Mouse (Mus musculus) C2C12 (cell line): ENCODE results near the gene Islr.
"Not testable (repeated sequence)": the region's sequence is repeated elsewhere in the genome, so short reads cannot be mapped to it uniquely, and the experiment has no call there.

Experiments
- CEBPB ChIP-seq: IDR thresholded peaks from one replicate; pipeline ENCODE4 v1.6.1; 2011; ENCODE audit warnings: low read depth, mild to moderate bottlenecking, control low read depth, moderate library complexity
- CTCF ChIP-seq: IDR thresholded peaks from one replicate; pipeline ENCODE4 v1.5.1; 2011; ENCODE audit not compliant: control insufficient read depth, insufficient read depth, insufficient read length
- FOSL1 ChIP-seq: IDR thresholded peaks from one replicate; pipeline ENCODE4 v1.8.0; 2011; ENCODE audit warnings: mild to moderate bottlenecking, low read length; ENCODE audit not compliant: poor library complexity, insufficient read depth, severe bottlenecking
- MAX ChIP-seq: IDR thresholded peaks from one replicate; pipeline ENCODE4 v1.6.1; 2011; ENCODE audit warnings: mild to moderate bottlenecking, control low read depth
- MYOD1 ChIP-seq: IDR thresholded peaks from one replicate; pipeline ENCODE4 v1.6.1; 2011; ENCODE audit warnings: low read depth; ENCODE audit not compliant: control insufficient read depth, insufficient read length
- MYOG ChIP-seq: IDR thresholded peaks from one replicate; pipeline ENCODE4 v1.6.1; 2011; ENCODE audit not compliant: control insufficient read depth, insufficient read length; ENCODE audit errors: extremely low read depth

GRCm38 (mm10) chr9:58253805-58254122, 49.7 kb upstream of the Islr start:
- TF ChIP-seq CTCF, FOSL1, MYOD1, CEBPB, MYOG, MAX: not testable (repeated sequence)
